Mouse (Mus musculus) embryo, embryonic 11.5 days (tissue): ENCODE results near the gene Slc29a1.
A peak's percentile ranks its signal among the peaks of the same experiment; 100 is the strongest.

Source experiments
- DNase-seq: peaks from one replicate; pipeline ENCODE4 v3.0.0-alpha.2; 2012; ENCODE audit warnings: low read depth, low spot score

Slc29a1 gene

GRCm38 (mm10) chr17:45551816-45552451, 47.5 kb downstream of the Slc29a1 start:
- DNase-seq = peak; percentile 63

- DNase-seq = no peak
Observed at GRCm38 (mm10) chr17:45551249-45551796, 48.1 kb downstream of the Slc29a1 start.

GRCm38 (mm10) chr17:45550253-45550652, 49.2 kb downstream of the Slc29a1 start:
- no peak for DNase-seq

- DNase-seq = no peak
Observed at GRCm38 (mm10) chr17:45549617-45550181, 49.7 kb downstream of the Slc29a1 start, which contains the start of gene Tmem151b. Gene Tmem151b (minus strand): TSS chr17:45549677.

GRCm38 (mm10) chr17:45548541-45549512, 50.6 kb downstream of the Slc29a1 start:
- no peak for DNase-seq

GRCm38 (mm10) chr17:45547461-45548190, 51.8 kb downstream of the Slc29a1 start:
- DNase-seq = no peak

GRCm38 (mm10) chr17:45546941-45547340, 52.5 kb downstream of the Slc29a1 start:
- no peak for DNase-seq

GRCm38 (mm10) chr17:45545278-45545961, 54.0 kb downstream of the Slc29a1 start:
- no peak for DNase-seq

- DNase-seq = no peak
Observed at GRCm38 (mm10) chr17:45544873-45545277, 54.5 kb downstream of the Slc29a1 start.

GRCm38 (mm10) chr17:45544001-45544872, 55.2 kb downstream of the Slc29a1 start:
- no peak for DNase-seq

GRCm38 (mm10) chr17:45543115-45543514, 56.3 kb downstream of the Slc29a1 start:
- DNase-seq = no peak

- DNase-seq = no peak
Observed at GRCm38 (mm10) chr17:45542705-45543104, 56.7 kb downstream of the Slc29a1 start.

- DNase-seq = no peak
Observed at GRCm38 (mm10) chr17:45542129-45542528, 57.3 kb downstream of the Slc29a1 start.

GRCm38 (mm10) chr17:45539664-45540063, 59.7 kb downstream of the Slc29a1 start:
- DNase-seq = no peak

GRCm38 (mm10) chr17:45538394-45538793, 61.0 kb downstream of the Slc29a1 start:
- DNase-seq = no peak

GRCm38 (mm10) chr17:45536264-45536663, 63.1 kb downstream of the Slc29a1 start:
- DNase-seq = no peak
